Mouse (Mus musculus) E14TG2a.4 (cell line): ENCODE measurements around the gene Dcaf7.

Experiments used
- CTCF ChIP-seq: conservative IDR thresholded peaks from 2 replicates; pipeline ENCODE4 v1.5.1; 2014; ENCODE audit warnings: low read length
- NANOG ChIP-seq: IDR thresholded peaks from 2 replicates; pipeline ENCODE4 v1.6.1; 2014; ENCODE audit warnings: borderline replicate concordance, low read length, mixed read lengths

- TF ChIP-seq CTCF = no peak
- no peak for TF ChIP-seq NANOG
Observed at GRCm38 (mm10) chr11:106056819-106057491, 20.3 kb downstream of the Dcaf7 start.
